In the genomic region with DNA sequence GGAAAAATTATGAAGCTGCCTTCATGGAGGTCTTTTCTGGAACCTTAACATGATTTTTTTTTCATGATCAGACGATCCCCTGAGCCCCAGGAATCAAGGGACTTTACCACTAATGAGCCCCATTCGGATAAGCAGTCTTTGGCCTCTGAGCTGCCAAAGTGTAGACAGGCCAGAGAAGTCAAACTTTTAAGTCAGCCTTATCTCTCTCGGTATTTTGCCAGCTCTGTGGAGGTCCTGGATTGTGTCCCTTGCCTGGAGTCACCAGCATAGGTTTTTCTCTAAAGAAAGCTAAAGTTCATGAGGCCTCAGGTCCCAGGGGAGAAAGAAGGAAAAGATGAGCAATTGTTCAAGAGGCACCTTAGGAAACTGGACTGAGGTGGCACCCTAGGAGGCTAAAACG, we compare ENCODE assay signal across 12 mouse cellular contexts.
"Had no signal": no experiment of that assay in that cellular context is flagged by ENCODE, and none has a peak within 500 bp of the region (broad histone marks: within the 10 kb centered on the region; RNA-seq: fewer than 3 reads in every experiment).

No protein-coding gene starts in this region.

- H3K9me3 ChIP-seq: kidney, embryonic 15.5 days; limb, embryonic 13.5 days; midbrain, embryonic 12.5 days; neural tube, embryonic 13.5 days had no signal

- H3K9ac ChIP-seq: kidney, embryonic 15.5 days; limb, embryonic 13.5 days; liver, embryonic 14.5 days; midbrain, embryonic 12.5 days; neural tube, embryonic 13.5 days had no signal

- H3K27me3 ChIP-seq: kidney, embryonic 15.5 days; limb, embryonic 13.5 days; midbrain, embryonic 12.5 days; neural tube, embryonic 13.5 days had no signal

- DNase-seq: kidney, postnatal 14 days; left cerebral cortex, postnatal 4 days; lung, adult 18-20 months; lung, postnatal 14 days; right cerebral cortex, postnatal 25 days; thymus, postnatal 36 days had no signal

- H3K4me2 ChIP-seq: kidney, embryonic 15.5 days; limb, embryonic 13.5 days; midbrain, embryonic 12.5 days; neural tube, embryonic 13.5 days had no signal

- H3K4me1 ChIP-seq: midbrain, embryonic 12.5 days had no signal

- ATAC-seq: midbrain, embryonic 16.5 days had no signal

- H3K36me3 ChIP-seq: kidney, embryonic 15.5 days; limb, embryonic 13.5 days; midbrain, embryonic 12.5 days; neural tube, embryonic 13.5 days had no signal

- H3K27ac ChIP-seq: kidney, embryonic 15.5 days; limb, embryonic 13.5 days; liver, embryonic 14.5 days; midbrain, embryonic 12.5 days; neural tube, embryonic 13.5 days had no signal

- H3K4me3 ChIP-seq: kidney, embryonic 15.5 days; limb, embryonic 13.5 days; midbrain, embryonic 12.5 days; neural tube, embryonic 13.5 days had no signal
